Mouse (Mus musculus): ENCODE measurements around the gene Arhgap30.

DNA sequence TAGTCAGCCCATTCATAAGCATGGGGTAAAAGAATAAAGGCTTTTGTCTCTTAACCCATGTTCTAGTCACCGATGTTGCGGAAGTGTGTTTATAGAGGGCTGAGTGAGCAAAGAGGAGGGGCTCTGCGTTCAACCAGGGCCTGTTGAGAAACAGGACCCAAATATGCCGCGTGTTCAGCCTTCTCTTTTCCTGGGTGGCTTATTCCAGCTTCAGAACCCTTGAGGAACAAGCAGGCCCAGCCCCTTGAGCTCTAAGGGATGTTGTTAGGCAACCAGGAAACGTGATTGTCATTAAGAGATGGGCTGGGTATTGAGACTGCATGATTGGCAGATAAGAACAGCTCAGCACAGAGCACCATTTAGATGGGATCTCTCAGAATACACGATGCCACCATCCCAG lies 22.8 kb upstream of the Arhgap30 start:
- TF ChIP-seq POLR2A (IDR thresholded peaks at IDR 0.05; ENCODE audit: low read depth, low read length), result no peak
- no peak for TF ChIP-seq CTCF (conservative IDR thresholded peaks at IDR 0.05; ENCODE audit: insufficient read depth, insufficient read length, low read depth, low read length)

Measured in kidney, adult 2 months (tissue).